Mouse (Mus musculus) urinary bladder, postnatal 10 days (tissue): ENCODE measurements around the gene Specc1.

ENCODE experiments used
- DNase-seq: peaks from one replicate; pipeline ENCODE4 v3.0.0; 2022; ENCODE audit warnings: low spot score

The Specc1 gene

DNA sequence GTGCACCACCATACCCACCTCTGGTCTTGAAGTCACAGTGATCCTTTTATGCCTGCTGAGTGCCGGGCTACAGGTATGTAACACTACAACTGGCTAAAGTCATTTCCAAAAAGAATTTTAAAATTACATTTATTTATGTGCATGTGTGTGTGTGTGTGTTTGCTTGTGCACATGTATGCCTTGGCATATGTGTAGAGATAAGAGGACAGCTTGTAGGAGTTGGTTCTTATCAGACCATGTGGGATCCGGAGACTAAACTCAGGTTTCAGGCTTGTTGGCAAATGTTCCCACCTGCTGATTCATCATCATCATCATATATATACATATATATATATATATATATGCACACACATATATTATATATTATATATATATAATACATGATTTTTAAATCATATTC lies 12.3 kb downstream of the Specc1 start:
- no peak for DNase-seq

DNA sequence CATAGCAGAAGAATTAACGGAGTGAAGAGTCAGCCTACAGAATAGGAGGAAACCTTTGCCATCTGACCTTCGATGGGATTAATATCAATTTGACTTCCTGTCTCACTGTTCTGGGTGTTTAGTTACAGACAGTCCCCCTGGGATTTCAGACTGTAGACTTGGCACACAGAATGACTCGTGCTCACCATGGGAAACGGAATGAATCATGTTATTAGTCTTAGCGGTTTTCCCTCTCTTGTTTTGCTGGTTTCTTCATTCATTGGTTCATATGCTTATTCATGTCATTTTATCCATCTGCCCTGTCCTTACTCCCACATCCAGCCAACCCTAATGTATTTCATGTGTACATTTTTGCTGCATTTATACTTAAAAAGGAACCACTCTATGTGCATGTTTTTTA lies 14.3 kb downstream of the Specc1 start:
- DNase-seq, result no peak

DNA sequence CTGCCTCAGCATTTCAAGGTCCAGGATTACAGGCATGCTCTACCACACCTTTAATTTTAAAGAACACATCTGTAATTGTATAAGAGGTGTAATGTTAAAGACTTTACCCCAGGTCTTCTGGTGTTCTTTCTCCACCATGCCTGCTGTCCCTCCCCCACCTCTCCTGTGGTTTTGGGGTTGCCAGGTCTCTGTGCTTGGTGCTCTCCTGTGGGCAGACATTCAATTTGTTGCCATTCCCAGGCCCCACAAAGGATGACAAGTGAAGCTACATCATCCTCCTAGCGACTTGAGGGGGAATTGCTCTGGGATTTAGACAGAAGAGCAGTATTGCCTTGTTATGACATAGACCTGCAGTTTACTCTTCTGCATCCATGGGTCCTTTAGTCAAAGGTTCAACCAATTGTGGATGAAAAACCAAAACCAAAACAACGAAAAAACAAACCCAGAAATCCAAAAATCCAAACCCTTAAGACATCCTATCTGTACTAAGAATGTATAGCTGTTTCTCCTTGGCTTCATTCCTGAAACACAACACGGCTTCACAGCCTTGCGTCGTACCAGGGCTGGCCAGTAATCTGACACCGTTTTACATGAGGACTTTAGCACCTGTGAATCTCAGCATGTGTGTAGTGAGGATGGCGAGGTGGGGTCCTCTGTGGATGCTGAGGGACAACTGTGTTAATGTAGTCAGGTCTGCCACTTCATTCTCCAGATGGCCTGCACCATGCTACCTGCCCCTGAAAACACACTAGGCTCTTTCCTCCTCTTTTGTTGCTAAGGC lies 15.1 kb downstream of the Specc1 start:
- DNase-seq, result no peak

GRCm38 (mm10) chr11:61974106-61974707 lies 17.6 kb downstream of the Specc1 start:
- no peak for DNase-seq

- DNase-seq, result no peak
Measured at GRCm38 (mm10) chr11:61975783-61976182, 19.2 kb downstream of the Specc1 start.

GRCm38 (mm10) chr11:61981285-61981684 lies 24.7 kb downstream of the Specc1 start:
- no peak for DNase-seq

DNA sequence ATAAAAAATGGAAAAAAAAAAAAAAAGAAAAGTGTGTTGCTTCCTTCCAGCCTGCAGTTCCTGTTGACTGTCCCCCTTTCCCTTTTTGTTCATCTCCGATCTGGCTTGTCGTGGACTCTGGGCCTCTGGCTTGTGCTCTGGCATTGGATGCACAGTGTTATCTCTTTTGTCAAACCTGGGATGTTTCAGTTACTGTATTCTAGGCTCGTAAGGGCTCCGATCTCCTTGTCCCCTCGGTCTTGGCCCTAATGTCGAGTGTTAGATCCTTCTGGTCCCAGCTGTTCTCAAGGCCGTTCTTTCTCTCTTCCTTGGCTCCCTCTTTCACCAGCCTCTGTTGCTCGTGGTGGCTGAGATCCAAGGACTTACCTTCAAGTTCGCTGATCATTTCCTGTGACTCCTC lies 26.3 kb downstream of the Specc1 start:
- DNase-seq, result no peak

GRCm38 (mm10) chr11:61986939-61987338 lies 30.4 kb downstream of the Specc1 start:
- DNase-seq, result no peak

DNA sequence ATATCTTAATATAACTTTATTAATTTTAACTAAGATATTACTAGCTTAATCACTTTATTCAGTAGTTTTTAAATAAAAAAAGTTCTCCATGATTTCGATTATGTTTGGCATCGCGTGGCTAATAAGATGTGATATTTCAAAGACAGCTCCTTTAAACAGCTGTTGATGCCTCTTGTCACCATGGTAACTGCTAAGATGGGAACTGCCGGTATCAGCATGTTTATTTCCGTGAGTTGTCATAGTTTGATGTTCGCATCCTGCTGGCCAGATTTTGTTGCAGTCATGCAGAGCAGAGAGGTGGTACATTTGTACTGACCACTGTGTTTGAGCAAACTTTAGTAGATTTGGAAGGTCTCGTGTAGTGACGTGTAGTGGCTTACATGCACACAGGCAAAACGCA lies 33.1 kb downstream of the Specc1 start:
- DNase-seq, result no peak

DNA sequence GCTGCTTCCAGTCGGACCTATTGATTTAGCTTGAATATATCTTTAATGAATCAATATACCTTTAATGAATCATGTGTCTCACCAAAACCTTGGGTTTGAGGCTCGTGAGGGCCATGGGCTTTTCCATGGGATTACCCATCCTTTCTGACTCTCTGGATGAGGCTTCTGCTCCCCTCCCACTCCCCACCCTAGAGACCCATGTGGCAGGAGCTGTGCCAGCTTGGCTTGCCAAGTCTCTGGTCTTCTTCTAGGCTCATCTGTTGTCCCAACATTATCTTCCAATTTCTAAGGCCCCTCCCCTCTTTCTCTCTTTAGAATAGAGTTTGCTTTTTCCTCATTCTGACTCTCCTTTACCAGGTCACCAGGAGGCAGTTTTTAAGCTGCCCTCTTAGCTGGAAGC lies 35.0 kb downstream of the Specc1 start:
- no peak for DNase-seq

- DNase-seq, result no peak
Measured at GRCm38 (mm10) chr11:61992671-61993285, 36.2 kb downstream of the Specc1 start.

DNA sequence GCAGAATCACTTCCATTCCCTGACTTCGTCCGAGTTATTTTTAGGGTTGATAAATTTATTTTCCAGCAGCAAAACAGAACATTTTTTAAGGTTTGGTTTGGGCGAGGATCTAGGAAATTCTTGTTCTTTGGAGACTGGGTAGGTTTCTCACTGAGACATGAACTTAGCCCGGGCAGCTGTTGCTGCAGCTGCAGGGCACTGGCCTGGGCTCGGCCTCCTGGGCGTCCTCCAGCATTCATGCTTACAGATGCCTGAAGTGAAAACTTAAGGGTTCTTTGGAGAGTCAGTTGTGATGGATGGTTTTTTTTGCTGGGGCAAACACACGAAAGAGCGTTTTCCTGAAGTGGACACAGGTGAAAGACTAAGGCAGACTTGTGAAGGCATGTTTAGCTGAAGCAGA lies 42.9 kb downstream of the Specc1 start:
- DNase-seq, result no peak

DNA sequence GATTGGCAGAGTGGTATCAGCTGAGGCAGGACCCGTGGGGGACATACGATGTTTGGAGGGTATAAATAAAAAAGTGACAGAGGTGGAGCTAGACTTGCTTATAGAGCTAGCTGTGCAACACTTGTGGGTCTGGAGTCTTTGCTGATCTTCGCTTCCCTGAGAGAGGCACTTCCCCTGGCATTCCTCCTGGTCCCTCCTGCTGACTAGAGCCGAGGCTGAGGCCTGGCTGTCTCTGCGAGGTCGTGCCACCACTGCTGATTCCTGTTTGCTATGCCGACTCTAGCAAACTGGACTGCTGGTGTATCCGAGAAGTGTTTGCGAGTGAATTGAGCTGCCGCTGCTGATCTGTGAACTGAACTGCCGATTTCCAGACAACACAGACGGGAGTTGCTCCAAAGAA lies 43.5 kb downstream of the Specc1 start:
- no peak for DNase-seq

DNA sequence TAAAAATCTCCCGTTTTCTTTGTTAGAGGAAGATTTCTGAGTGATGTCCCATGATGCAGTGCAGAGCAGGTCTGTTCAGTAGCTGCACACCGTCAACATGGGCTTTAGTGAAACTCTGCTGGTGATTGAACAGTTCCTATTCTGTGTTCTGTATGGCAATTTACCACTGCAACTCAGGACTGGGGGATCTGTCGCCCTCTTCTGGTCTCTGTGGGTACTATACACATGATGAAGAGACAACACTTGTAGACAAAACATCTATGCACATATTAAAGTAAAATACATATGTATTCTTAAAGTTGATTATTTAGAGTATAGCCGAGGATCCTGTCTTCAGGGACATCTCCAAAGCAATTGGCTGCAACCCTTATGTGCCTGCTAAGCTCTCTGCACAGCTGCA lies 45.4 kb downstream of the Specc1 start:
- DNase-seq, result no peak

DNA sequence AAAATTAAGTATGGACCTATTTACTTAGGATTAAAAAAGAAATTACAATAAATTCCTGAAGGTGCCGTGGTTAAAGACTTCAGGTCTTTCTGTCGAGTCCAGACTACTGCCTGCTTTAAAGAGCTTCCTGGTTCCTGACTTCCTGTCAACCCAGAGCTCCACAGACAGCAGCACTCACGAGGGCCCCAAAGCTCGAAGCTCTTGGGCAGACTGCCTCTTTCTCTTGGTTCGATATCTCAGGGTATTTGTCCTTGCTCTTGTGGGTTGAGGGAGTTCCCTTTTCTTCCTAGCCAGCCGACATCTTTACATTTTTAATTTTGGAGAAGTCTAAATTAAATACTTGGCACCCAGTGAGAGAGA lies 48.3 kb downstream of the Specc1 start:
- no peak for DNase-seq

DNA sequence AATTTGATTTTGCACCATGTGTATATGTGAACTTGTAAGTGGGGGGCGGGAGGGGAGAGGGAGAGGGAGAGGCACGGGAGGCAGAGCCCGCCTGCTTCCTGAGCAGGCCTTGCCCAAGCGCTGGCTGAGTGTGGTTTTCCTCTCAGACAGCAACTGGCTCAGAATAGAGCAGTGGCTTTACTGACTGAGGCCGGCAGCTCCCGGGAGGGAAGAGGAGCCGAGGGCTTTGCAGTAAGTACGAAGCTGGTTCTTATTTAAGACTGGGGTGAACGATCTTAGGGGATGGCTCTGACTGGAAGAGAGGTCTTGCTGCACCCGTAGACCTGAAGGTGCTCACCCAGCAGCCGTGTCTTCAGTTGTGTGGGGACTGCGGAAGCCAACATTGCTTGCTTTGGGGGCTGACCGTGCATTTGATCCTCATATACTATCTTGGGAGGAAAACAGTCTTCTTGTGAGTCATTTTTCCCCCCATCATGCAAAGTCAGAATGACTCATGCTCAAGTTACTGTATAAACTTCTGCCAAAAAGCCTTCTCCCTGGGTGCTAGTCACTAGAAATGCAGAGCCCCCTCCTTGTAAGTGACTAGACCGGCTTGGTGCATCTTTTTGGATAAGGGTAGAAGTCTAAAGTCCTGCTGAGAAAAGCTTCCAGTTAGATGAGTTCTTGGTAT lies 48.8 kb downstream of the Specc1 start:
- DNase-seq, result no peak

DNA sequence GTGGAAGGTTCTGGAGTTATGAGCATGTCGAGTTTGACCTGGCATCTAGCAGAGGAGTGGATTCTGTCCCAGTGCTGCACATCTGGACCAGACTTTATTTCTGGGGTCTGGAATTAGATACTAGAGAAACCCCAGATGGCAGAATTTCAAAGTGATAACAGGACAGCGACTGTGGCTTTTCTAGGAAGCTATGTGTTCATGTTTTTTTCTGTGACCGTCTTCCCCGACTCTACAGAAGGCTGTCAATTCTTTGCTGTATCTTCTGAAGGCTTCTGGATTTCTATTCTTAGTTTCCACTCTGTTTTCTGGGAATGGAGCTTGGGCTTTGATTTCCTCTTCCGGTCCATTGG lies 49.3 kb downstream of the Specc1 start:
- DNase-seq, result no peak

DNA sequence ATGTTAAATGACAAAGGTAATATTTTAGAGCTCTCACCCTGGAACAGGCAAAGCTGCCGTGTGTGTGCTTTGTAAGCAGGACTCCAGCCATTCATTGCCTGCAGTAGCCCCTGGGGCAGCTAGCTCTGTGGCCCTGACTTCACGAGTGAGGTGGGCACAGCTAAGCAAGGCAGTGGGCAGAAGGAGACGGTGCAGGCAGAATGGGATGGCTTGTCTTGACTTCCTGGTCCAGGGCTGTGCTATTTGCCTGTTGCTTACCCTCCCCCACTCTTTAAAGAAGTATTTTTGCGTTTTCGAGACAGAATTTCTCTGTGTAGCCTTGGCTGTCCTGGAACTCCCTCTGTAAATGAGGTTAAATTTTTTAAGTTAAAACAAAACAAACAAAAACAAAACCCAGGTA lies 50.1 kb downstream of the Specc1 start:
- no peak for DNase-seq

DNA sequence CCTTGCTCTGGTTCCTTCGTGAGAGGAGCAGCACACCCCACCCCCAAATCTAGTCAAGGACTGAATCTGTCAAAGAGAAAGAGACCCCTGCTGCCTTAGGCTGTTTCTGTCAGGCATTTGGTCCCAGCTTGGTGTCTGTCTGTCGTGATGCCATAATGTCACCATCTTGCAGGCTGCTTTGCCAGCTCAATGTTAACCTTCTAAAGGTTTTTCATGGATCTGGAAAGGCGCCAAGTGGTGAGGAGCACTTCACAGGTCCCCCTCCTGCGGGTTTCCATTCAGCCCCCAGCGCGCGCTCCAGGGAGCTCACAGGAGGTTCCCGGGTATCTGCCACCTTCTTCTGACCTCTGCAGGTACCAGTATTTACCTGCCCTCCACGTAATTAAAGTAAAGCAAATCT lies 51.4 kb downstream of the Specc1 start:
- no peak for DNase-seq

GRCm38 (mm10) chr11:62010625-62011231 lies 54.2 kb downstream of the Specc1 start:
- DNase-seq, result no peak

GRCm38 (mm10) chr11:62012039-62012438 lies 55.5 kb downstream of the Specc1 start:
- DNase-seq, result no peak

- no peak for DNase-seq
Measured at GRCm38 (mm10) chr11:62013449-62013848, 56.9 kb downstream of the Specc1 start.
